Mouse (Mus musculus) midbrain, postnatal 0 days (tissue): ENCODE data around the gene Cldn10. TPM values are rescaled to one million over a fixed set of nuclear protein-coding genes. Genes with fewer than 3 reads are reported as not detected.

Experiments
- ATAC-seq: fragments of 200-750 bp; cut with Nextera tagmentation; 2 replicates; pipeline ENCODE4 v1.8.0; 2017; ENCODE audit warnings: moderate number of reproducible peaks, mild to moderate bottlenecking, moderate TSS enrichment, moderate library complexity; ENCODE audit not compliant: low FRiP score
- DNase-seq: peaks from one replicate; pipeline ENCODE4 v3.0.0-alpha.2; 2015; ENCODE audit warnings: low spot score
- H3K27ac ChIP-seq: fragments of 300-500 bp; sonication (generic); 2 replicates; pipeline ENCODE4 v1.5.1; 2014; ENCODE audit warnings: low read depth, mild to moderate bottlenecking, low read length, mixed read lengths
- H3K27me3 ChIP-seq: fragments of 300-500 bp; sonication (generic); 2 replicates; pipeline ENCODE4 v1.6.1; 2014; ENCODE audit warnings: low read length, control low read depth, mixed read lengths; ENCODE audit not compliant: insufficient read depth
- H3K36me3 ChIP-seq: fragments of 300-500 bp; sonication (generic); 2 replicates; pipeline ENCODE4 v1.6.1; 2014; ENCODE audit warnings: low read length, control low read depth, mixed read lengths; ENCODE audit not compliant: insufficient read depth
- H3K4me1 ChIP-seq: fragments of 300-500 bp; sonication (generic); 2 replicates; pipeline ENCODE4 v1.6.1; 2014; ENCODE audit warnings: mild to moderate bottlenecking, control low read depth, antibody characterized with exemption, low read length, mixed read lengths; ENCODE audit not compliant: insufficient read depth
- H3K4me2 ChIP-seq: fragments of 300-500 bp; sonication (generic); 2 replicates; pipeline ENCODE4 v1.6.1; 2014; ENCODE audit warnings: low read depth, mild to moderate bottlenecking, low read length, mixed read lengths; ENCODE audit not compliant: poor library complexity, severe bottlenecking
- H3K4me3 ChIP-seq: fragments of 300-500 bp; sonication (generic); 2 replicates; pipeline ENCODE4 v1.5.1; 2014; ENCODE audit warnings: low read depth, mild to moderate bottlenecking, low read length, moderate library complexity
- H3K9ac ChIP-seq: fragments of 300-500 bp; sonication (generic); replicated peaks from 2 replicates; pipeline ENCODE4 v1.6.1; 2014; ENCODE audit warnings: mild to moderate bottlenecking, low read length, moderate library complexity, mixed read lengths; ENCODE audit not compliant: poor library complexity, severe bottlenecking
- H3K9me3 ChIP-seq: fragments of 300-500 bp; sonication (generic); 2 replicates; pipeline ENCODE4 v1.6.1; 2016; ENCODE audit warnings: low read length, control low read depth
- CTCF ChIP-seq: IDR thresholded peaks from 2 replicates; pipeline ENCODE4 v1.5.1; 2016; ENCODE audit warnings: antibody characterized with exemption, mild to moderate bottlenecking
- WGBS: fragments of 180-500 bp; shearing (Covaris S2); extraction: QIAGEN DNeasy Blood & Tissue Kit; methylation state at CpG from one replicate; pipeline ENCODE4 v1.1.7; 2014; 5-methylcytosine and 5-hydroxymethylcytosine counted together
- polyA plus RNA-seq: library from polyadenylated mRNA; unstranded; fragments of >200 nt; fragmentation: Nextera tagmentation; extraction: Ambion mirVana; gene quantifications from 2 replicates; pipeline ENCODE4 v1.2.1, GENCODE M21; 2015
- total RNA-seq: library from RNA; depleted of rRNA; stranded (reverse); fragments of >200 nt; gene quantifications from 2 replicates; pipeline ENCODE4 v1.2.3, GENCODE M21; 2014

The Cldn10 gene
- total and polyA plus RNA-seq, 2 experiments from 2014 or later, result 11.8 to 24.1 TPM

DNA sequence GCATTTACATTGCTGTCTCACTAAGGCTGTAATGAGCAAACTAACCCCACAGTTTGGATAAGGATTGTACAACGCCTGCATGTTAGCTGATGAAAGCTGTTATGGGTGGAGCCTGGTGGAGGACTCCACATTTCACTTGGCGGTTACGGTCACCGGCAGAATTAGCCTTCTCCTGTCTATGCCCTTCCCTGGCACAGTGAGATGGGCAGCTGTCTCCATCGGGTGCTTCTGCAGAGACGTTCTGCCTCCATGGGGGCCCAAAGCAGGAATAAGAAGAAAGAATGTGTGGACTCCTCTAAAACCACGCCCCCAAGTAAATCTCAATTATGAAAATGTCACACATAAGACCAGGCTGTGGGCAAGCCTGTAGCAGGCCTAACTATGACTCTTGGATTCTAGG, 21.8 kb upstream of the Cldn10 start:
- WGBS, result 72% methylated on average over 7 of the region's 7 CpGs
- Histone ChIP-seq H3K9ac (no peak overlapping the region), H3K4me3 (no peak overlapping the region), H3K27ac (no peak overlapping the region), H3K9me3 (no peaks in the 10 kb centered on the region), H3K4me2 (no peak overlapping the region), H3K4me1 (no peaks in the 10 kb centered on the region), H3K36me3 (no peaks in the 10 kb centered on the region), H3K27me3 (0 out of 2 replicates have a peak, but pooled peaks cover 3% of the 10 kb centered on the region)
- DNase-seq (no peak), ATAC-seq (no peak)
- no peak for TF ChIP-seq CTCF

DNA sequence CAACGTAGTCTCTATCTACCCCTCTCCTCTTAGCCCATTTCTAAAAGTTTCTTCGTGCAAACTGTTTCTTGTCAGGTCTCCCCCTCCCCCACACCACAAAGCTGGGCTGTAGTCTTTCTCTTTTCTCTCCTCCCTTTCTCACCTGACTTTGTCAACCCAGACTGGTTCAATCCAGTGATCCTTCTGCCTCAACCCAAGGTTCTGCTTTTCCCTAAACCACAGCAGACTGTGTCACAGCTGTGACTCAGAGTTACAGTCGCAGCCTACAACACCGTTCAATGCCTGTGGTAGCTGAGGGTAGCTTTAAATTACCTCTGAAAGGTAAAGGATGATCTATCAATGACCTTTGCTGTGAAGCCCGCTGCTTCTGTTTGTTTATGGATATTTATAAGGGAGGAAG, 21.3 kb upstream of the Cldn10 start:
- H3K4me3 ChIP-seq, result no peak overlapping the region
- H3K4me2 ChIP-seq, result no peak overlapping the region
- 0 out of 2 replicates have a peak, but pooled peaks cover 3% of the 10 kb centered on the region for H3K27me3 ChIP-seq
- H3K9ac ChIP-seq, result no peak overlapping the region
- no peaks in the 10 kb centered on the region for H3K9me3 ChIP-seq
- H3K36me3 ChIP-seq, result no peaks in the 10 kb centered on the region
- no peak for DNase-seq
- no peak for ATAC-seq
- H3K27ac ChIP-seq, result no peak overlapping the region
- no peaks in the 10 kb centered on the region for H3K4me1 ChIP-seq
- WGBS, result 85% methylated on average over 5 of the region's 5 CpGs
- no peak for TF ChIP-seq CTCF

DNA sequence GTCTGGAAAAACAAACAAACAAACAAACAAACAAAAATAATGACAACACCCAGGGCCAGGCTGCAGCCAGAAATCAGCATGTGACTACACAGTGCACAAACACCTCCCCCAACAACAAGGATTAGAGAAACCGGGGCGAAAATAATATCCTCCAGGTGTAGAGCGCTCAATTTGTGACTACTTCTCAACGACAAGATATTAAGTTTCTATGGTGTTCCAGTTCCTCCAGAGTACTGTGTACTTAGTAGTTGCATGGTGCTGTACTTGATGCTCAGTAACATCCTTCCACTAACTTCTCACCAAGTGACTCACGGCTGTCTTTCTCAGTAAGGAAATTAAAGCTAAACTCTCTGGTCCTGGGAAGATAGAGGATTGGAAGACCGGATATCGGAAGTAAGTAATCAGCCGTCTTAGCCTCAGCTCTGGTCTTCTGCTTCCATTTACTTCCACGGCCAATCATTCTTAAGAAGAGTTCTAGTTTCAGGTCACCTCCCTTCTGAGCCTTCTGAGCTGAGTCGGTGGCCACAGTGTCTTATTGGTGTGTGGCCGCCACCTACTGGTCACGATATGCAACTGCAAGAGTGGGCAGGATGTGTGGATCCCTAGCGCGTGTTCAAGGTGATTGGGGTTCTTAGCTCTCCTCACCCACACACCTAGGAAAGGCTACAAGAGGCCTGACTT, 19.9 kb upstream of the Cldn10 start:
- no peaks in the 10 kb centered on the region for H3K36me3 ChIP-seq
- DNase-seq (peak; percentile 87), ATAC-seq (peak; percentile 86)
- H3K9me3 ChIP-seq, result no peaks in the 10 kb centered on the region
- WGBS, result 38% methylated on average over 14 of the region's 14 CpGs
- H3K27ac ChIP-seq, result no peak overlapping the region
- no peaks in the 10 kb centered on the region for H3K4me1 ChIP-seq
- H3K27me3 ChIP-seq, result 0 out of 2 replicates have a peak, but pooled peaks cover 3% of the 10 kb centered on the region
- H3K4me3 ChIP-seq, result no peak overlapping the region
- H3K4me2 ChIP-seq, result no peak overlapping the region
- TF ChIP-seq CTCF, result peak; percentile 100
- H3K9ac ChIP-seq, result no peak overlapping the region

DNA sequence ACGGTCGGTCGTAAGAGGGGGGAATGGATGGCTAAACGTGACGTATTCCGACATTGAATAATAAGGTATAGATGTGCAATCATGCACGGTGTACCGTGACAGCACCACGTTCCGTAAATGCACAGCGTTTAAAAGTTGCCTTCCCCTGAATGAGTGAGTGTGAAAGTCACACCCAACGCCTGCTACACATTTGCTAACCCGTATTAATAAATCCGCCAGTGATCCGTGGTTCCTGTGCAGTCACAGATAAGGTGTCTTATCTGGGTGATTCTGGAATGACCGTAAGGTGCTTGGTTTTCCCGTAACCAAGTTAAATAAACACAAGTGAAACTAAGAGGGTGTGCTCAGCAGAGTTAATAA, 19.4 kb upstream of the Cldn10 start:
- WGBS, result 51% methylated on average over 17 of the region's 17 CpGs
- H3K4me1 ChIP-seq, result no peaks in the 10 kb centered on the region
- ATAC-seq (no peak), DNase-seq (no peak)
- H3K4me2 ChIP-seq, result no peak overlapping the region
- TF ChIP-seq CTCF, result no peak
- no peaks in the 10 kb centered on the region for H3K9me3 ChIP-seq
- no peaks in the 10 kb centered on the region for H3K36me3 ChIP-seq
- no peak overlapping the region for H3K4me3 ChIP-seq
- H3K9ac ChIP-seq, result no peak overlapping the region
- 0 out of 2 replicates have a peak, but pooled peaks cover 3% of the 10 kb centered on the region for H3K27me3 ChIP-seq
- no peak overlapping the region for H3K27ac ChIP-seq

DNA sequence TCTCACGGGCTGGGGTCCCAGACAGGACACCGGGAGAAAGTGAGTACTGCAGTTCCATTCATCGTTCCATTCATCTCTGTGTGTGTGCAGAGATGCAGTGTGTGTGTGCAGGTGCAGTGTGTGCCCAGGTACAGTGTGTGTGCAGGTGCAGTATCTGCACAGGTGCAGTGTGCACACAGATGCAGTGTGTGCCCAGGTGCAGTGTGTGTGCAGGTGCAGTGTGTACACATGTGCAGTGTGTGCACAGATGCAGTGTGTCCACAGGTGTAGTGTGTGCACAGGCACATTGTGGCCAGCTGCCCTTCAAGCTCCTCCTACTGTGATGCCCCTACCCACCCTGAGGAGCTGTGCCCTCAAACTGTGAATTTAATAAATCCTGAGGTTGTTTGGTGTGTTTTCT, 14.0 kb upstream of the Cldn10 start:
- no peak overlapping the region for H3K9ac ChIP-seq
- TF ChIP-seq CTCF, result no peak
- no peak overlapping the region for H3K4me3 ChIP-seq
- H3K4me1 ChIP-seq, result no peaks in the 10 kb centered on the region
- no peaks in the 10 kb centered on the region for H3K9me3 ChIP-seq
- H3K27me3 ChIP-seq, result no peaks in the 10 kb centered on the region
- H3K4me2 ChIP-seq, result no peak overlapping the region
- no peaks in the 10 kb centered on the region for H3K36me3 ChIP-seq
- no peak overlapping the region for H3K27ac ChIP-seq
- ATAC-seq (no peak), DNase-seq (no peak)
- 95% methylated on average over 3 of the region's 3 CpGs for WGBS

DNA sequence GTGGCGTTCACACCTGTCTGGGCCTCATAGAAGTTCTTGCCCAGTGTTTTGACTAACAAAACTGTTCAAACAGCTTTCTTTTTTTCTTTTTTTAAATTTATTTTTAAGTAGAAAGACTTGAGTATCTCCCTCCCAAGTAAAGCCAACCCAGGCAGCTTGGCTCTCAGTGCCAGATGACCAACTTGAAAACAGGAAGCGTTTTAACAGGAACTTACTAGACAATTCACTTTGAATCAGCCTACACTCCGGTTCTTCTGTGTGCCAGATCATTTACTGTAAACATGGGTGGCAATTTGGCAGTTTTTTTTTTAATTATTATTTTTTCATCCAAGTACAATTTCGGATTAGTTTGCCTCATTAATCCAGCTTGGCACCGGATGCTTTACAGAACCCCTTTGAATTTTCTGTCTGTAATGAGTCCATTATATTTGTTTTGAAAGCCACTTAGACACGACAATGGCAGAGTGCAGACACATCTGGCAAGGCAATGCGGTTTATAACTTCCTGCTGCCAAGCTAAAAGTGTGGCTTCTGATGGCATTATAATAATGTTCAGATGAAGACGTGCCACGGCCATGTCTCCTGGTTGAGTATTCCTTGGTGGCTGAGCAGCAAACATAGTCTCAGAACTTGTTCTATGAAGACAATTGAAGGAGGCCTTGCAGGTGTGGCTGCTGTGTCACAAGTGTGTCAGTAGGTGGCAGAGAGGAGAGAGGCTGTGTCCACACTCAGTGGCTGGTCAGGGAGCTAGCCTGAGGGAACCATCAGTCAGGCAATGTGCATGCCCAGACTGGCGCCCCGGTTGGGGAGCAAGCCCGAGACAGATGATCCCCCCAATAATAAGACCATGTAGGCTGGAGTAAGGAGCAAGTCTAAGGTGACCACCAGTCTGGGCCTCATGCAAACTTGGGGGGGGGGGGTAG, 12.9 kb upstream of the Cldn10 start:
- H3K27ac ChIP-seq, result no peak overlapping the region
- no peaks in the 10 kb centered on the region for H3K9me3 ChIP-seq
- ATAC-seq (no peak), DNase-seq (no peak)
- no peaks in the 10 kb centered on the region for H3K4me1 ChIP-seq
- no peak overlapping the region for H3K4me3 ChIP-seq
- H3K4me2 ChIP-seq, result no peak overlapping the region
- WGBS, result 82% methylated on average over 12 of the region's 12 CpGs
- H3K27me3 ChIP-seq, result no peaks in the 10 kb centered on the region
- TF ChIP-seq CTCF, result peak; percentile 48
- no peak overlapping the region for H3K9ac ChIP-seq
- H3K36me3 ChIP-seq, result no peaks in the 10 kb centered on the region
